Mouse (Mus musculus) hindbrain, embryonic 11.5 days (tissue): ENCODE results near the gene Hspb3. TPM values are rescaled to one million over a fixed set of nuclear protein-coding genes. Genes with fewer than 3 reads are reported as not detected.
A peak's percentile ranks its signal among the peaks of the same experiment; 100 is the strongest.

Experiments used
- ATAC-seq: fragments of 200-750 bp; cut with Nextera tagmentation; 2 replicates; pipeline ENCODE4 v1.8.0; 2017; ENCODE audit warnings: mild to moderate bottlenecking, moderate TSS enrichment, moderate library complexity; ENCODE audit not compliant: low FRiP score
- DNase-seq: peaks from one replicate; pipeline ENCODE4 v3.0.0-alpha.2; 2015; ENCODE audit warnings: low spot score
- H3K27ac ChIP-seq: fragments of 300-500 bp; sonication (generic); 2 replicates; pipeline ENCODE4 v1.5.1; 2014; ENCODE audit warnings: mild to moderate bottlenecking, low read depth, low read length
- H3K27me3 ChIP-seq: fragments of 300-500 bp; sonication (generic); 2 replicates; pipeline ENCODE4 v1.6.1; 2014; ENCODE audit warnings: mild to moderate bottlenecking, low read length, moderate library complexity, mixed read lengths; ENCODE audit not compliant: control insufficient read depth, insufficient read depth
- H3K36me3 ChIP-seq: fragments of 300-500 bp; sonication (generic); 2 replicates; pipeline ENCODE4 v1.6.1; 2014; ENCODE audit warnings: mild to moderate bottlenecking, low read length, moderate library complexity, mixed read lengths; ENCODE audit not compliant: control insufficient read depth, insufficient read depth
- H3K4me1 ChIP-seq: fragments of 300-500 bp; sonication (generic); replicated peaks from 2 replicates; pipeline ENCODE4 v1.6.1; 2014; ENCODE audit warnings: low read length, mixed read lengths; ENCODE audit not compliant: control insufficient read depth, insufficient read depth
- H3K4me2 ChIP-seq: fragments of 300-500 bp; sonication (generic); replicated peaks from 2 replicates; pipeline ENCODE4 v1.6.1; 2014; ENCODE audit warnings: mild to moderate bottlenecking, low read depth, low read length
- H3K4me3 ChIP-seq: fragments of 300-500 bp; sonication (generic); 2 replicates; pipeline ENCODE4 v1.5.1; 2014; ENCODE audit warnings: low read depth, low read length
- H3K9ac ChIP-seq: fragments of 300-500 bp; sonication (generic); 2 replicates; pipeline ENCODE4 v1.6.1; 2014; ENCODE audit warnings: low read depth, low read length
- H3K9me3 ChIP-seq: fragments of 300-500 bp; sonication (generic); 2 replicates; pipeline ENCODE4 v1.6.1; 2016; ENCODE audit warnings: low read length; ENCODE audit not compliant: control insufficient read depth
- WGBS: fragments of 180-500 bp; shearing (Covaris S2); extraction: QIAGEN DNeasy Blood & Tissue Kit; methylation state at CpG from one replicate; pipeline ENCODE4 v1.1.7; 2014; 5-methylcytosine and 5-hydroxymethylcytosine counted together
- polyA plus RNA-seq: library from polyadenylated mRNA; unstranded; fragments of >200 nt; fragmentation: Nextera tagmentation; extraction: Ambion mirVana; gene quantifications from 2 replicates; pipeline ENCODE4 v1.2.1, GENCODE M21; 2014

Gene Hspb3
- polyA plus RNA-seq, 1 experiment from 2014 or later = not detected

- Histone ChIP-seq H3K4me1 (peaks cover 22% of the 10 kb centered on the region), H3K4me3 (peak overlapping the region; percentile 78), H3K9me3 (no peaks in the 10 kb centered on the region), H3K36me3 (no peaks in the 10 kb centered on the region), H3K9ac (peak overlapping the region; percentile 52), H3K27ac (no peak overlapping the region; the same call in 1 of the 2 replicates), H3K4me2 (peak overlapping the region; percentile 84), H3K27me3 (no peaks in the 10 kb centered on the region)
- 28% methylated on average over 24 of the region's 24 CpGs for WGBS
- DNase-seq (peak; percentile 74), ATAC-seq (no peak)
These were observed 48.6 kb downstream of the Hspb3 start for GRCm38 (mm10) chr13:113614635-113615545.

GRCm38 (mm10) chr13:113613882-113614281 is 49.6 kb downstream of the Hspb3 start:
- 40% methylated on average over 10 of the region's 10 CpGs for WGBS
- H3K4me1 ChIP-seq = peaks cover 22% of the 10 kb centered on the region
- DNase-seq (no peak), ATAC-seq (no peak)
- no peak overlapping the region for H3K27ac ChIP-seq
- peak overlapping the region; percentile 18; the same call in 1 of the 2 replicates for H3K4me3 ChIP-seq
- H3K4me2 ChIP-seq = peak overlapping the region; percentile 17
- H3K27me3 ChIP-seq = no peaks in the 10 kb centered on the region
- H3K9me3 ChIP-seq = no peaks in the 10 kb centered on the region
- H3K36me3 ChIP-seq = no peaks in the 10 kb centered on the region
- H3K9ac ChIP-seq = no peak overlapping the region

GRCm38 (mm10) chr13:113613341-113613740 is 50.1 kb downstream of the Hspb3 start:
- 28% methylated on average over 12 of the region's 12 CpGs for WGBS
- no peak for ATAC-seq

More at GRCm38 (mm10) chr13:113613341-113613740, 50.1 kb downstream of the Hspb3 start:
- no peak overlapping the region; the same call in 1 of the 2 replicates for H3K9ac ChIP-seq
- H3K4me3 ChIP-seq = peak overlapping the region; percentile 18; the same call in 1 of the 2 replicates
- peak overlapping the region; percentile 17 for H3K4me2 ChIP-seq
- H3K4me1 ChIP-seq = peaks cover 22% of the 10 kb centered on the region
- no peaks in the 10 kb centered on the region for H3K9me3 ChIP-seq
- no peaks in the 10 kb centered on the region for H3K36me3 ChIP-seq
- H3K27ac ChIP-seq = no peak overlapping the region
- peak; percentile 27 for DNase-seq
- no peaks in the 10 kb centered on the region for H3K27me3 ChIP-seq

Other genes starting within 250 kb of the Hspb3 start
- gene Snx18, start 45.1 kb downstream of the Hspb3 start, polyA plus RNA-seq = 22.0 and 25.8 TPM in 2 replicates
- gene Arl15, start 130.8 kb upstream of the Hspb3 start, polyA plus RNA-seq = 13.8 and 19.0 TPM in 2 replicates